Mouse (Mus musculus) forebrain, embryonic 14.5 days (tissue): ENCODE measurements around the gene Btf3l4. TPM values are rescaled to one million over a fixed set of nuclear protein-coding genes. Genes with fewer than 3 reads are reported as not detected.

Experiments
- ATAC-seq: fragments of 200-750 bp; cut with Nextera tagmentation; 2 replicates; pipeline ENCODE4 v1.8.0; 2017; ENCODE audit warnings: mild to moderate bottlenecking, moderate library complexity
- DNase-seq: peaks from one replicate; pipeline ENCODE4 v3.0.0-alpha.2; 2015; ENCODE audit warnings: low spot score
- H3K27ac ChIP-seq: fragments of 300-500 bp; sonication (generic); 2 replicates; pipeline ENCODE4 v1.5.1; 2014; ENCODE audit warnings: low read depth, mild to moderate bottlenecking, control low read depth, low read length, moderate library complexity
- H3K27me3 ChIP-seq: fragments of 300-500 bp; sonication (generic); replicated peaks from 2 replicates; pipeline ENCODE4 v1.6.1; 2014; ENCODE audit warnings: low read length, control low read depth, mixed read lengths; ENCODE audit not compliant: control insufficient read depth, insufficient read depth
- H3K36me3 ChIP-seq: fragments of 300-500 bp; sonication (generic); 2 replicates; pipeline ENCODE4 v1.6.1; 2014; ENCODE audit warnings: low read length, control low read depth; ENCODE audit not compliant: control insufficient read depth, insufficient read depth
- H3K4me1 ChIP-seq: fragments of 300-500 bp; sonication (generic); 2 replicates; pipeline ENCODE4 v1.6.1; 2014; ENCODE audit warnings: antibody characterized with exemption, low read length, control low read depth; ENCODE audit not compliant: control insufficient read depth, insufficient read depth
- H3K4me2 ChIP-seq: fragments of 300-500 bp; sonication (generic); 2 replicates; pipeline ENCODE4 v1.6.1; 2014; ENCODE audit warnings: mild to moderate bottlenecking, control low read depth, low read length
- H3K4me3 ChIP-seq: fragments of 300-500 bp; sonication (generic); 2 replicates; pipeline ENCODE4 v1.5.1; 2014; ENCODE audit warnings: low read depth, low read length, control low read depth
- H3K9ac ChIP-seq: fragments of 300-500 bp; sonication (generic); 2 replicates; pipeline ENCODE4 v1.6.1; 2014; ENCODE audit warnings: mild to moderate bottlenecking, low read length, control low read depth, moderate library complexity
- H3K9me3 ChIP-seq: fragments of 300-500 bp; sonication (generic); replicated peaks from 2 replicates; pipeline ENCODE4 v1.6.1; 2016; ENCODE audit warnings: low read length, control low read depth, mixed read lengths; ENCODE audit not compliant: control insufficient read depth
- WGBS: fragments of 180-500 bp; shearing (Covaris S2); extraction: QIAGEN DNeasy Blood & Tissue Kit; methylation state at CpG from one replicate; pipeline ENCODE4 v1.1.7; 2014; 5-methylcytosine and 5-hydroxymethylcytosine counted together
- polyA plus RNA-seq: library from polyadenylated mRNA; unstranded; fragments of >200 nt; fragmentation: Nextera tagmentation; extraction: Ambion mirVana; gene quantifications from 2 replicates; pipeline ENCODE4 v1.2.1, GENCODE M21; 2014

The Btf3l4 gene
- polyA plus RNA-seq, 1 experiment from 2014 or later: 287 TPM

GRCm38 (mm10) chr4:108833828-108834114, 357 bp upstream of the Btf3l4 start:
- H3K4me1 ChIP-seq: peaks cover 30% of the 10 kb centered on the region
- WGBS: under 1% methylated on average over 6 of the region's 6 CpGs

GRCm38 (mm10) chr4:108830698-108831097, 2.7 kb downstream of the Btf3l4 start:
- no peaks in the 10 kb centered on the region for H3K9me3 ChIP-seq
- WGBS: 89% methylated on average over 1 of the region's 1 CpGs
- H3K4me2 ChIP-seq: peak overlapping the region; percentile 67; the same call in 1 of the 2 replicates
- H3K4me1 ChIP-seq: peaks cover 20% of the 10 kb centered on the region
- DNase-seq (no peak), ATAC-seq (no peak)
- H3K36me3 ChIP-seq: peaks cover 39% of the 10 kb centered on the region
- no peaks in the 10 kb centered on the region for H3K27me3 ChIP-seq
- no peak overlapping the region for H3K27ac ChIP-seq
- H3K4me3 ChIP-seq: no peak overlapping the region
- no peak overlapping the region; the same call in 1 of the 2 replicates for H3K9ac ChIP-seq

More at GRCm38 (mm10) chr4:108833828-108834114, 357 bp upstream of the Btf3l4 start:
- peak overlapping the region; percentile 96 for H3K27ac ChIP-seq
- DNase-seq: no peak
- peak overlapping the region; percentile 94 for H3K4me3 ChIP-seq
- H3K9me3 ChIP-seq: no peaks in the 10 kb centered on the region
- no peak for ATAC-seq
- H3K9ac ChIP-seq: peak overlapping the region; percentile 100
- no peaks in the 10 kb centered on the region for H3K27me3 ChIP-seq
- H3K4me2 ChIP-seq: peak overlapping the region; percentile 67
- peaks cover 14% of the 10 kb centered on the region for H3K36me3 ChIP-seq

GRCm38 (mm10) chr4:108826643-108827042, 6.8 kb downstream of the Btf3l4 start:
- H3K36me3 ChIP-seq: peaks cover 74% of the 10 kb centered on the region

GRCm38 (mm10) chr4:108826096-108826495, 7.3 kb downstream of the Btf3l4 start:
- H3K9me3 ChIP-seq: no peaks in the 10 kb centered on the region
- no peak overlapping the region for H3K27ac ChIP-seq
- DNase-seq (no peak), ATAC-seq (no peak)
- 0 out of 2 replicates have a peak, but pooled peaks cover 4% of the 10 kb centered on the region for H3K4me1 ChIP-seq
- H3K36me3 ChIP-seq: peaks cover 77% of the 10 kb centered on the region
- H3K9ac ChIP-seq: no peak overlapping the region
- H3K27me3 ChIP-seq: no peaks in the 10 kb centered on the region
- WGBS: 97% methylated on average over 1 of the region's 1 CpGs
- H3K4me2 ChIP-seq: no peak overlapping the region
- no peak overlapping the region for H3K4me3 ChIP-seq

More at GRCm38 (mm10) chr4:108826643-108827042, 6.8 kb downstream of the Btf3l4 start:
- Histone ChIP-seq H3K4me1 (peaks cover 6% of the 10 kb centered on the region), H3K4me2 (no peak overlapping the region), H3K4me3 (no peak overlapping the region), H3K27me3 (no peaks in the 10 kb centered on the region), H3K27ac (no peak overlapping the region), H3K9me3 (no peaks in the 10 kb centered on the region), H3K9ac (no peak overlapping the region)
- DNase-seq (no peak), ATAC-seq (no peak)
- WGBS: 97% methylated on average over 2 of the region's 2 CpGs

GRCm38 (mm10) chr4:108825677-108826076, 7.7 kb downstream of the Btf3l4 start:
- Histone ChIP-seq H3K4me1 (no peaks in the 10 kb centered on the region), H3K9ac (no peak overlapping the region), H3K9me3 (no peaks in the 10 kb centered on the region), H3K27me3 (no peaks in the 10 kb centered on the region), H3K36me3 (peaks cover 81% of the 10 kb centered on the region), H3K4me3 (no peak overlapping the region), H3K4me2 (no peak overlapping the region), H3K27ac (no peak overlapping the region)
- 94% methylated on average over 3 of the region's 3 CpGs for WGBS
- ATAC-seq: no peak
- no peak for DNase-seq

GRCm38 (mm10) chr4:108811550-108811949, 21.9 kb downstream of the Btf3l4 start:
- Histone ChIP-seq H3K36me3 (peaks cover 7% of the 10 kb centered on the region), H3K4me3 (no peak overlapping the region), H3K4me2 (no peak overlapping the region), H3K27me3 (no peaks in the 10 kb centered on the region), H3K27ac (no peak overlapping the region), H3K9ac (no peak overlapping the region), H3K4me1 (no peaks in the 10 kb centered on the region), H3K9me3 (no peaks in the 10 kb centered on the region)
- 71% methylated on average over 6 of the region's 6 CpGs for WGBS
- no peak for DNase-seq
- no peak for ATAC-seq

GRCm38 (mm10) chr4:108811142-108811541, 22.3 kb downstream of the Btf3l4 start:
- no peak for DNase-seq
- Histone ChIP-seq H3K9ac (no peak overlapping the region), H3K27me3 (no peaks in the 10 kb centered on the region), H3K4me1 (no peaks in the 10 kb centered on the region), H3K9me3 (no peaks in the 10 kb centered on the region), H3K27ac (no peak overlapping the region), H3K4me2 (no peak overlapping the region), H3K4me3 (no peak overlapping the region), H3K36me3 (peaks cover 7% of the 10 kb centered on the region)
- no peak for ATAC-seq
- WGBS: 73% methylated on average over 4 of the region's 4 CpGs

GRCm38 (mm10) chr4:108803535-108803934, 29.9 kb downstream of the Btf3l4 start:
- Histone ChIP-seq H3K36me3 (no peaks in the 10 kb centered on the region), H3K4me3 (no peak overlapping the region), H3K4me1 (no peaks in the 10 kb centered on the region), H3K27me3 (no peaks in the 10 kb centered on the region), H3K27ac (no peak overlapping the region), H3K9ac (no peak overlapping the region), H3K9me3 (no peaks in the 10 kb centered on the region), H3K4me2 (no peak overlapping the region)
- DNase-seq (no peak), ATAC-seq (no peak)
- 79% methylated on average over 2 of the region's 2 CpGs for WGBS

GRCm38 (mm10) chr4:108798083-108798830, 35.2 kb downstream of the Btf3l4 start:
- no peaks in the 10 kb centered on the region for H3K4me1 ChIP-seq
- WGBS: 44% methylated on average over 2 of the region's 2 CpGs
- no peak overlapping the region for H3K9ac ChIP-seq
- ATAC-seq: 0 out of 2 replicates have a peak, but pooled peaks have one; percentile 46
- H3K9me3 ChIP-seq: no peaks in the 10 kb centered on the region
- DNase-seq: peak; percentile 79
- no peak overlapping the region for H3K27ac ChIP-seq
- no peaks in the 10 kb centered on the region for H3K27me3 ChIP-seq
- no peak overlapping the region for H3K4me2 ChIP-seq
- no peak overlapping the region for H3K4me3 ChIP-seq
- no peaks in the 10 kb centered on the region for H3K36me3 ChIP-seq
